Mouse (Mus musculus): ENCODE measurements around the gene Rab22a. TPM values are rescaled to one million over a fixed set of nuclear protein-coding genes. Genes with fewer than 3 reads are reported as not detected.
"Not testable (repeated sequence)": the region's sequence is repeated elsewhere in the genome, so short reads cannot be mapped to it uniquely, and the experiment has no call there.

Gene Rab22a
- polyA plus RNA-seq, 1 experiment from 2014 or later: 42.0 TPM

DNA sequence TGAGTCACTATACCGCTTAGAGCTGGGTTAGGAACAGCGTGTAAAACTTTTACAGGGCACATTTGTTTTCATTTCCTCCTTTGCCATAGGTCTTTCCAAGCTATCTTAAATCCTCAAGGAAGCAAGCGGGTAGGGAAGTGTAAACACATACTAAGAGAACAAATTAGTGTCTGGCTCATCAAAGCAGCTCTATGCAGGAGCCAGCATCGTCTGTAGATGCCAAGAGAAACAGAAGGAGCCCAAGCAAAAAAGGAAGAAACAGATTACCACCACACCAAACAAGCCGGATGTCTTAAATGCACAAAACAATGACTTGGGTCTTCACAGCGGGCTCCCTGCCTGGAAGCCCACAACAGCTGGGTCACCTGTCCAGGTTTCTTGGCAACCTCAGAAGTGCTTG, 50.6 kb downstream of the Rab22a start:
- ATAC-seq: no peak
- H3K4me1 ChIP-seq (replicated peaks; ENCODE audit: control insufficient read depth, insufficient read depth, low read length): no peaks in the 10 kb centered on the region; the same call in 1 of the 2 replicates

DNA sequence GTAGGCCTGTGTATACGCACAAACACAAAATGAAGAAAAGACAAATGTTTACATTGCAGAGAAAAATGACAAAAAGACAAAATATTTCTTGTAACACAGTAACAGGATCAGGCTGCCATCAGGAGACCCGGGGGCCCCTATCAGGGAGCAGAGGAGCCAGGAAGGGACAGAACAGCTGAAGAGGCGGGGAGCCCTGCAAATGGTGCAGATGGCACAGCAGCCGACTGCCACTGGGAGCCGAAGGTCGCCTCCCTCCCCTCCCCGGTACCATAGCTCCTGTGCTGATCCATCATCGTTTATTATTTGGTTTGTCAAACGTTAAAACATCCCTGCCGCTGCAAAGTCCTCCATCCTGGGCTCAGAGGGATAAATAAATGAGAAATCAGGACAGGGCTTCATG, 53.1 kb downstream of the Rab22a start:
- H3K27ac ChIP-seq (ENCODE audit: low read depth, low read length): no peak overlapping the region
- no peak for TF ChIP-seq CTCF (IDR thresholded peaks at IDR 0.05; ENCODE audit: low read depth)

More for the DNA sequence above, 50.6 kb downstream of the Rab22a start:
- peaks cover 9% of the 10 kb centered on the region; the same call in 1 of the 2 replicates for H3K36me3 ChIP-seq (ENCODE audit: control insufficient read depth, insufficient read depth)
- no peaks in the 10 kb centered on the region for H3K27me3 ChIP-seq (replicated peaks; ENCODE audit: control insufficient read depth, insufficient read depth, low read length)
- no peak overlapping the region for H3K27ac ChIP-seq (ENCODE audit: low read depth, low read length)
- H3K4me2 ChIP-seq (replicated peaks; ENCODE audit: low read depth): no peak overlapping the region
- H3K9ac ChIP-seq (ENCODE audit: low read depth, low read length): no peak overlapping the region
- TF ChIP-seq CTCF (IDR thresholded peaks at IDR 0.05; ENCODE audit: low read depth): no peak
- no peak overlapping the region for H3K4me3 ChIP-seq (ENCODE audit: low read depth, low read length)
- no peaks in the 10 kb centered on the region for H3K9me3 ChIP-seq (ENCODE audit: control insufficient read depth)
- 71% methylated on average over 6 of the region's 6 CpGs for WGBS

DNA sequence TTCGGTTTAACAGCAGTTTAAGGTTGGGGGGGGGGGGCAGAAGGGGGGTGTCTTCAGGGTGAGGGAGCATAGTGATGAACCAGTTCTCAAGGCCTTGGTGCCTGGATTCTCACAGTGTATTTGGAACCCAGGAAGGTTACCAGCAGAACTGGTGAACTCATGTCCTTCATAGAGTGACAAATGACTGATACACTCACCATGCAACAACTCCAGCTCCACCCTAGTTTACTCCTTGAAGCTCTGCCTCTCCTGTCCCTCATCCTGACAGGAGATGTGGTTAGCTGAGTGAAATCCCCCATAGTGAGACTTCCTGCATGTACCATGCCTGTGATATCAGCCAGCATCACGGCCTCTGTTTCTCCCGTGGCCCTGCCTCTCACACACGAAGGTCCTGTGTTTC, 53.7 kb downstream of the Rab22a start:
- H3K27me3 ChIP-seq (replicated peaks; ENCODE audit: control insufficient read depth, insufficient read depth, low read length): no peaks in the 10 kb centered on the region
- H3K4me1 ChIP-seq (replicated peaks; ENCODE audit: control insufficient read depth, insufficient read depth, low read length): no peaks in the 10 kb centered on the region
- ATAC-seq: no peak
- H3K4me3 ChIP-seq (ENCODE audit: low read depth, low read length): no peak overlapping the region
- no peak overlapping the region for H3K4me2 ChIP-seq (replicated peaks; ENCODE audit: low read depth)
- 0 out of 2 replicates have a peak, but pooled peaks cover 2% of the 10 kb centered on the region for H3K36me3 ChIP-seq (ENCODE audit: control insufficient read depth, insufficient read depth)
- 83% methylated on average over 4 of the region's 4 CpGs for WGBS
- no peaks in the 10 kb centered on the region for H3K9me3 ChIP-seq (ENCODE audit: control insufficient read depth)
- no peak for TF ChIP-seq CTCF (IDR thresholded peaks at IDR 0.05; ENCODE audit: low read depth)
- H3K9ac ChIP-seq (ENCODE audit: low read depth, low read length): no peak overlapping the region
- no peak overlapping the region for H3K27ac ChIP-seq (ENCODE audit: low read depth, low read length)

More for the DNA sequence above, 53.1 kb downstream of the Rab22a start:
- H3K27me3 ChIP-seq (replicated peaks; ENCODE audit: control insufficient read depth, insufficient read depth, low read length): no peaks in the 10 kb centered on the region
- no peak overlapping the region for H3K9ac ChIP-seq (ENCODE audit: low read depth, low read length)
- 26% methylated on average over 10 of the region's 10 CpGs for WGBS
- H3K4me1 ChIP-seq (replicated peaks; ENCODE audit: control insufficient read depth, insufficient read depth, low read length): no peaks in the 10 kb centered on the region
- no peak for ATAC-seq
- 0 out of 2 replicates have a peak, but pooled peaks cover 4% of the 10 kb centered on the region for H3K36me3 ChIP-seq (ENCODE audit: control insufficient read depth, insufficient read depth)
- H3K9me3 ChIP-seq (ENCODE audit: control insufficient read depth): no peaks in the 10 kb centered on the region
- no peak overlapping the region for H3K4me2 ChIP-seq (replicated peaks; ENCODE audit: low read depth)
- H3K4me3 ChIP-seq (ENCODE audit: low read depth, low read length): no peak overlapping the region

DNA sequence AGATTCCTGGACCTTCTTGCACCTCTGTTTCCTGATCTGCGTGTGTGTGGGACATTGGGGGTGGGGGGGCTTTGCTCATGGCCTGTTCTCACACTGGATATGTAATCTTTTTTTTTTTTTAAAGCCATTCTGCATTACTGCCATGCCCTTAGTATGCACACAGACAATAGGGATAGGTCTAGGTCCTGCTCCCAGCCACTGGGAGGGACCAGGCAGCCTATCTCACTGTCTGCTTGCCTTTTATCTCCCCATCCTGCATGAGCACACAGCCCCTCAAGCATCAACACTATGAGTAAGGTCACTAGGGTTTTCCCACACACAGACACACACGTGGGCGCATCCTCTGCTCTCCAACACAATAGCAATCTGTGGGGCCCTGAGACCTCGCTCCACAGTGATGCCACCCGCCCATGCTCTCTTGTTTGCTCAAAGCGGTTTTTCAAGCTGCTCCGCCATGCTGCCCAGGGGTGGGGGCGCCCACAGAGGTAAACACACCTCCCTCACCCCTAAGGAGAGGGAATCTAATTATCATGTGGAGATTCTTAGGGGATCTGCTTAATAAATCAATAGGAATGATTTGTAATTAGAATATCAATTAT, 55.2 kb downstream of the Rab22a start:
- no peaks in the 10 kb centered on the region for H3K27me3 ChIP-seq (replicated peaks; ENCODE audit: control insufficient read depth, insufficient read depth, low read length)
- H3K4me2 ChIP-seq (replicated peaks; ENCODE audit: low read depth): no peak overlapping the region
- H3K36me3 ChIP-seq (ENCODE audit: control insufficient read depth, insufficient read depth): no peaks in the 10 kb centered on the region
- no peak overlapping the region for H3K4me3 ChIP-seq (ENCODE audit: low read depth, low read length)
- no peak for TF ChIP-seq CTCF (IDR thresholded peaks at IDR 0.05; ENCODE audit: low read depth)
- no peaks in the 10 kb centered on the region for H3K4me1 ChIP-seq (replicated peaks; ENCODE audit: control insufficient read depth, insufficient read depth, low read length)
- WGBS: 57% methylated on average over 8 of the region's 8 CpGs
- H3K9me3 ChIP-seq (ENCODE audit: control insufficient read depth): no peaks in the 10 kb centered on the region
- no peak for ATAC-seq
- no peak overlapping the region for H3K27ac ChIP-seq (ENCODE audit: low read depth, low read length)
- no peak overlapping the region for H3K9ac ChIP-seq (ENCODE audit: low read depth, low read length)

DNA sequence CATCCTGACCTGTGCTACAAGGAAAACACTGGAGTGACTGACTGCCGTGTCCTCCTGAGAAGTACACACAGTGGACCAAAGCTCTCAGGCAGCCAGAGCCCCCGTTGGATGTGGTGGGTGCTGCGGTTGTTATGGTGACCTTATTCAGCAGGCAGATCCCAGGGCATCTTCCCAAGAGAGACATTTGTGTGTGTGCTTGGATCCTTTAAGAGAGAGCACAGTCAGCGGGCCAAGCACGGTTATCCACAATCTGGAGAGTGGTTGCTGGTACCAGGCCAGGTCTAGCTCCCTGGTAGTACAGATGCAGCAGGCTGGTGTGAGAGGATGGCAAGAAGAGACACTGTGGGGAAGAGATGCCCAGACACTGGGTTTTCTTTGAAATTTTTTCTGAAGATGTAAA, 57.4 kb downstream of the Rab22a start:
- WGBS: 85% methylated on average over 5 of the region's 5 CpGs
- no peaks in the 10 kb centered on the region for H3K36me3 ChIP-seq (ENCODE audit: control insufficient read depth, insufficient read depth)
- TF ChIP-seq CTCF (IDR thresholded peaks at IDR 0.05; ENCODE audit: low read depth): no peak
- no peak overlapping the region for H3K27ac ChIP-seq (ENCODE audit: low read depth, low read length)
- no peak overlapping the region for H3K4me2 ChIP-seq (replicated peaks; ENCODE audit: low read depth)
- no peaks in the 10 kb centered on the region for H3K27me3 ChIP-seq (replicated peaks; ENCODE audit: control insufficient read depth, insufficient read depth, low read length)
- H3K9ac ChIP-seq (ENCODE audit: low read depth, low read length): no peak overlapping the region
- H3K4me3 ChIP-seq (ENCODE audit: low read depth, low read length): no peak overlapping the region
- no peaks in the 10 kb centered on the region for H3K9me3 ChIP-seq (ENCODE audit: control insufficient read depth)
- ATAC-seq: no peak
- no peaks in the 10 kb centered on the region for H3K4me1 ChIP-seq (replicated peaks; ENCODE audit: control insufficient read depth, insufficient read depth, low read length)

DNA sequence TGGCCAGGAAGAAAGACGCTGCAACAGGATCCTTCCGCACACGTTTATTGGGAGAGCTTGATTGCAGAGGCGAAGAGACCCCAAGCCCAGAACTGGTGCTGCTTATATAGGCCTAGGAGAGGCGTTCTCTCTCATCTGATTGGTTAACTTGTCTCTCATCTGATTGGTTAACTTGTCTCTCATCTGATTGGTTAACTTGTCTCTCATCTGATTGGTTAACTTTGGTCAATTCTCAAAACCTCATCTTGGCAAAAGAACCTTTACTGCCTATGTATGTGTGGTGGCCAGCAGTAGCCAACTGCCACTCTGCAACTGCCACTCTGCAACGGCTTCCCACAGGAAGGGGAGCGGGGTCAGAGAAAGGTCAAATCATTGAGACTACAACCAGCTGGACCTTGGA, 59.6 kb downstream of the Rab22a start, which contains the start of gene 1700010B08Rik:
Gene 1700010B08Rik, plus strand, starts transcription at position 301 of the 400 bp plus-strand sequence.
- not testable (repeated sequence) for H3K9me3 ChIP-seq (ENCODE audit: control insufficient read depth); H3K9ac ChIP-seq (ENCODE audit: low read depth, low read length); ATAC-seq; H3K4me2 ChIP-seq (replicated peaks; ENCODE audit: low read depth); H3K4me1 ChIP-seq (replicated peaks; ENCODE audit: control insufficient read depth, insufficient read depth, low read length); H3K36me3 ChIP-seq (ENCODE audit: control insufficient read depth, insufficient read depth); H3K27ac ChIP-seq (ENCODE audit: low read depth, low read length); H3K27me3 ChIP-seq (replicated peaks; ENCODE audit: control insufficient read depth, insufficient read depth, low read length); H3K4me3 ChIP-seq (ENCODE audit: low read depth, low read length)
- 90% methylated on average over 6 of the region's 7 CpGs for WGBS

All from intestine, postnatal 0 days (tissue).